Mouse (Mus musculus) T-helper 2 cell (primary cell): ENCODE measurements at regions not wholly inside any gene's neighbourhood (a gene's known extent, or its start where the extent isn't known, plus 50 kb on each side); places are given as distances from the start of the nearest gene placed in this dataset.

Source experiments
- in situ Hi-C: fragments of 300-600 bp; cut with MboI, MseI; formaldehyde crosslinking; loops from one replicate; pipeline ENCODE4 v1.15.1; 2025; ENCODE audit warnings: high pct_unique_total_duplicates

DNA sequence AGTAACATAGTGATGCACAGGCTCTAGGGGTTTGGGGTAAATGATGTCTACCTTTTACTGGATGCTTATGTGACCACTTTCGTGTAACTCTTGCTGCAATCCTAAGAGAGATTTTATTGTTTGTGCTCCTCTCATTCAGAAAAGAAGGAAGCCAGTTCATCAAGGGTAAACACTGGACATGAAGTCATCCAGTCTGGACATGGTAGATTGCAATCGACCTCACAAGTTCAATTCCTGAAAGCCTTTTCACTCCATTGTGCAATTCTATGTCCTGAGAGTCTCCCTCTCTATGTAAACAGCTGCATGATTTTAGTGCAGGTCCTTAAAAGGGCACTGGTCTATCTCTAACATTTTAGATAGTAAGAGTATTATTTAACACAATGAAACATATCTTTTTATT is 73.5 kb upstream of the Gm16223 start:
- in situ Hi-C loops = no loop called here

DNA sequence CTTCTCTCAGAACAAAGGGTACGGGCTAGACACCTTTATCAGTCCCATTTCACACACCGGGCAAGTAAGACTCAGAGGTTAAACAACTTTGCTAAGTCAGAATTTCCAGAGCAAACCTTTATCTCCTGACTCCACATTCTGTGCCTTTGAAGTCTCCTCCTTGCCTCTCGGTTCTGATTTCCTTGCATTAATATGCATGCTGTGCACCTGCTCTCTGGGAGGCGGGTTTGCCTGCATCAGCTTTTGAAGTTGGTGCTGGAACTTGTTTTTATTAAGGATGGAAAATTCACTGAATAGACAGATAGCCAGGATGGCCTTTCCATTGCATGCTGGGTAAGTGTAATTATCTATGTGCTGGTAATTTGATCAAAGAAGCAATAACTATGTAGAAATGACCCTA is 84.2 kb upstream of the Gm16223 start:
- in situ Hi-C loops = no loop called here

DNA sequence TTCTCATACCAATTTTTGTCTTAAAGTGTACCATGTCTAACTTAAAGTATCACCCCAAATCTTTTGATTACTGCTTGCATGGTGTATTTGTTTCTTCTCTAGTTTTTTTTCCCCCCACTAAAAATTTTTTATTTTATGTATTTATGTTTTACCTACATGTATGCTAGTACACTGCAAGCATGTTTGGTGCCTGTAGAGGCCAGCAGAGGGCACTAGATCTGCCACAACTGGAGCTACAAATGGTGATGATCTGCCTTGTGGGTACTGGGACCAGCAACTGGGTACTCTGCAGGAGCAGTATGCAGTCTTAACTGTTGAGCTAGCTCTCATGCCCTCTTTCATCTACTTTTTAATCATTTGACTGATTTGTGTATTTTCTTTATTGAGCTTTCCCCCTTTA is 92.2 kb upstream of the Gm16223 start:
- in situ Hi-C loops = no loop called here

DNA sequence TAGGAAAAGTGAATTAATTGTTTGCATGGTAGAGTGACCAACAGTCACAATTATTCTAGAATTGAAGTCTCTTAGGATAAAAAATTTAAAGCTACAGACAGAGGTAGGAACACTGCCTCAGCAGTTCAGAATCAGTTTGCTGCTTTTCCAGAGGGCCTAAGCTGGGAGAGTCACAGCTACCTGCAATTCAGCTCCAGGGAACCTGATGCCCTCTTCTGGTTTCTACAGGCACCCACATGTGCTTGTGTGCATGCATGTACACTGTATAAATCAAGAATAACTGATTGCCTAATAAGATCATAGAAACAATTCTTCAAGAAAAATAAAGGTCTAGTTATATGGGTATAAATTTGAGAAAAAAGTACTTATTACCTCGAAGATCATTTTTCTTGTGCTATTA is 96.6 kb upstream of the Gm16223 start:
- in situ Hi-C loops = no loop called here

DNA sequence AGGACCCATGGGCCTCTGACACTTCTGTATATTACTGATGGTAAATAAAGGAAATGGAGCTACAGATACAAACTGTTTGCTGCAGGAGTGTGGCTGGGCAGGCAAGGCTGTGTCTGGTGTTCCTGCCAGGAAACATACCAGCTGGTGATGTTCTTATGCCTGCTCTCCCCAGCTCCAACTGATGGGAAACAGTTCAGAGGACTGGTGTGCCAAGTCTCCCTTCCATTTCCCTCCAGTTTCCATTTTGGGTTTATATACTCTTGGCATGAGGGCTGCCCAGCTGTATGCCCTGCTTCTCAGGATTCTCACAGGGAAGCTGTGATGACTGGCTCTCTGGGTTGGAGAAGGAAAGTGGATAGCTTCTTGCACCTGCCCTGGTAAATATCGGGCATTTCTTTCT is 100.8 kb upstream of the Gm16223 start:
- in situ Hi-C loops = no loop called here

DNA sequence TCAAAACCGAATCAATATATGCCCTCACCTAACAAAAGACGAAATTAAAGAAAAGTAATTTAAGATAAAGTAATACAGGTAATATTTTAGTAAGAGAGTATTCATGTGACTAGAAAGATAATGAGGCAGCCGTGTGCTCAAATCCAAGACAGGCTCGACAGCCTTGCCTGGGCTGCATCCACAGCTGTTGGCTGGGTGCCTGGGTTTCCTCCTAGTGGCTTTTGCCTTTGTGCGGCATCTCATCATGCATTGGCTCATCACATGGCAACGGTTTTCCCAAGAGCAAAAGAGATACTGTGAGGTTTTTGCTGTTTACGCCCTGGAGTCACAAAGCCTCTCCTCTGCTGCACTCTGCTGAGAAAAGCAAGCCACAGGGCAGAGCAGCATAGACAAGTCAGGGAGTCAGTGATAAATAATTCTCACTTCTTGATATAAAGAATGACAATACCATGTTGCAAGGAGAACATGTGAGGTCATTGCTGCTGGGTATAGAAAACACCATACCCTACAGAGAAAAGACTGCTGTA is 103.1 kb upstream of the Bod1l start:
- in situ Hi-C loops = no loop called here

DNA sequence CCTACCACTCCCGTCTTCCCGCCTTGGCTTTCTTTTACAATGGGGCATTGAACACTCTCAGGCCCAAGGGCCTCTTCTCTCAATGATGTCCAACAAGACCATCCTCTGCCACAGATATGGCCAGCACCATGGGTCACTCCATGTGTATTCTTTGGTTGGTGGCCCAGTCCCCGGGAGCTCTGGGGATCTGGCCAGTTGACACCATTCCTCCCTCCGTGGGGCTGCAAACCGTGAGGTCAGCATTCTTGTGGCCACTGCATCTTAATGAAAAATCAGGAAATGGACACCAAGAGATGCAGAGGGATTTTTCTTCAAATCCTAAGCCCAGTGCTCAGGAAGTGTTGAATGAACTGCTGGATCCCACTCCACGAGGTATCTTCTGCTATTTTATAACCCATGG is 99.3 kb upstream of the Bod1l start:
- in situ Hi-C loops = no loop called here

DNA sequence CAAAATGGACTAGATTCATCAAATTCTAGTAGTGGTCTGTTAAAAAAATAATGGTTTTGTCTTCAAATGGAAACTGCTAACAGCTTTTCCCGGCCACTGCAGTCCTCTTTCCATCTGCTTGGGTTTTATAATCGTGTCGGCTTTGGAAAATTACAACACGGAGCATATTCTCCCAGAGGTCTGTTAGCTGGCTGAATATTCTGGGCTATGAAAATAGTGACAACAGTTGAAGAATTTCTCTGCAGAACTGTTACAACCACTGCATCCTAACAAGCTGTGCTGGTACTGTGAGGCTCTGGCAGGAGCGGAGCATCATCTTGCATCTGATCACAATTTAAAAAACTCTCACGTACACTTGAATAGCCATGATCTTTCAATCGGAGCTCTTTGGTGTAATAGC is 98.0 kb upstream of the Bod1l start:
- in situ Hi-C loops = no loop called here

DNA sequence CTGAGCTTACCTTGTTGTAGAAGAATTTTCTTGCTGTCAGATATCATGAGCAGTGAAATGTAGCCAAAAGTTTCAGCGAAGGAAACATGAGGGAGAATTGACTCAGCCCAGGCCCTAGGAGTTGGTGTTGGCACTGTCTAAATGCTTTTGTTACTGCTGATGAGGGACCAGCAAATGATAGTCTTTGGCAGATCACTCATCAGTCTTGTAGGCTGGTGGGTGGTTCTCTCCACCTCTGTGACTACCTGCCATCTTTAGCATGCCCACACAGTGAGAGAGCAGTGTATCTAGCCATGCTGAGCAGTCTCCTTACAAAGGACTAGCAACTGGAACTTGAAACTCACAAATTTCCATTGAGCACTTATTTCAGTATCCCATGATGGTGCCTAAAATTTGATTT is 97.1 kb upstream of the Bod1l start:
- in situ Hi-C loops = no loop called here

DNA sequence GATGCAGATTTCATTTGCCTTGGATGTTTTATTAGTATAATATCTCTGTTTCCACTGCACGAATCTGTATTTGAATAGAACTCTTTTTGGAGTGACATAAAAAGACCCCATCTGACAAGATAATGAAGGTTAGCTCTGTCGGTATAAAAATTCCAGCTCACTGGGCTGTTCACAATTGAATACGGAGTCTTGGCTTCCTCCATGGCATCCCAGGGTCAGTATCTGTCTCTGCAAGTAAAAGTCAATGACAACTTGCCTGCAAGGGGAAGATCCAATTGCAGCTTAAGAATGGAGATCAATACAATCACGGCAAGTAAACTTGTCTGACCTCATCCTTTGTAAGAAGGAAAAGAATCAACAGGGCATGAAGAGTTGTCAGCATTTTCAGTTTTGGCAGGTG is 95.6 kb upstream of the Bod1l start:
- in situ Hi-C loops = no loop called here

DNA sequence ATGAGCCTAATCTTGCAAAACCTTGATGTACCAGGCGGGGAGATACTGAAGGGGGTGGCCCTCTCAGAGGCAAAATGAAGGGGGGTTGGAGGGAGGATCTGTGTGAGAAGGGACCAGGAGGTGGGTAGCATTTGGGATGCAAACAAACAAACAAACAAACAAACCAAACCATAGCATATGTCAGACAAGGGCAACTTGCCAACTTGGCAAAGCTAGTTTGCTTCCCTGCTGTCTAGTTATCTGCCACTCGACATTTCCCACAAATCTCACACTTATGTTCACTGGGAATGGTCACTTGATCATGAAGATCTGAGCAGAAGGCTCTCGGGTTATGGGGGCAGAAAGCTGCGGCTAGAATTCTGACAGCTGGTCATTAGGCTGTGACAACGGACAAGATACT is 65.9 kb upstream of the Bod1l start:
- in situ Hi-C loops = no loop called here

DNA sequence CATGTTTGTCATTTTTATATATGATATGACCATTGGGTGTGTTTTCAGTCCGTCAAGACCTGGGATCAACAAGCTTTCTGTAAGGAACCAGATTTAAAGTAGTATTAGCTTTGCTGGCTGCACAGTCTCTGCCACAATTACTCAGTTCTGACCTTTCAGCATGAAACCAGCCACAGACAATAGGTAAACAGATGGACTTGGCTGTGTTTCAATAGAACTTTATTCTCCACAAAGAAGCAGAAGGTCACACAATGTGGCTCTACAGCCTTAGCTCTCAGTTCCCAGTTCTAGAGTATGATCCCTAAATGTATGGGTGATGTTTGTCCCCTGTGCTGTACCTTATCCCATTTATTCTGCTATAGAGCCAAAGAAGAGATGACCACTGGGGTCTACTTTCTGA is 63.6 kb upstream of the Bod1l start:
- in situ Hi-C loops = no loop called here

DNA sequence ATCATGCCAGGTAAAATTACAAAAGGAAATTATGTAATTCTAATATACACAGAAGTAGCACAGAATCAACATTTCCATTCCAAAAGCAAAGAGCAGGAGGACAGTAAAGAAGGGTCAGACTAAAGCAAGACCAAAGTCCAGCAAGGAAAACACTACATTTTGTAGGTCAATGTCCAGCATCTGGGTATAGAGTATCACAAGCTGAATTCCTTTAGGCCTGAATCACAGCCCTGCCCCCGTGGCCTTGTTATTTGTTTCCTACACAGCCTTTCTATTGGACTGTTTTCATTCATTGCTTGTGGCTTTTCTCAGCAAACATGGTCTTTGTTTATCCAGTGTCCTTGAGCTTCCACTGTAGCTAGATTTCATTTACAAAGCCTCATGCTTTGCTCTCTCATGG is 60.4 kb upstream of the Bod1l start:
- in situ Hi-C loops = no loop called here

DNA sequence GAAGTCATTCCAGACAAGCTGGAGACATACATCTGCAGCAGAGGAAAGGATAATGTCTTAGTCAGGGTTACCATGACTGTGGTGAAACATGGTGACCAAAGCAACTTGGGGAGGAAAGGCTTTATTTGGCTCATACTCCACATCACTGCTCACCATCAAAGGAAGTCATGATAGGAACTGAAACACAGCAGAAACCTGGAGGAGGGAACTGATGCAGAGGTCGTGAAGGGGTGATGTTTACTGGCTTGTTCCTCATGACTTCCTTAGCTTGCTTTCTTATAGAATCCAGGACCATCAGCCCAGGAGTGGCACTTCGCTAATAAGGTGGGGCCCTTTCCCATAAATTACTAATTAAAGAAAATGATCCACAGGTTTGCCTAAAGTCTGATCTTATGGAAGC is 55.1 kb upstream of the Bod1l start:
- in situ Hi-C loops = loop anchor here (25.0 kb wide), 1 partner anchor 1488 kb away; no protein-coding TSS in a partner anchor

DNA sequence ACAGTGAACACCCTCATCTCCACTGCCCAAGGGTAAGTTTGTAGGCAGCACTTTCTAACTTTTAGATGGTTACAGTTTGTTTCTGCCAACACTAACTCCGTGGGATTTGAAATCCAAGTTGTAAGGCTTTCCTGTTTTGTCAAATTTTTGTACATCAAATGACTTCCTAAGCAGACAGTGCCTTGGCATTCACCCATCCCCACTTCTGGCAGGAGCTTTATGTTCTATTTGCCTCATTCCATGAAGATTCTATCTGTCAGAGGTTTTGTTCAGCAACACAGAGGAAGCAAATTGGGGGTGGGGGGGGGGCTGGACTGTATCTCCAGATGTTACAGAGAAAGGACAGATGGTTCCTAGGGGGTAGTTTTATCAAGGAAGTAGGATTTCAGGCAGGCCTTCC is 54.6 kb upstream of the Bod1l start:
- in situ Hi-C loops = loop anchor here (25.0 kb wide), 1 partner anchor 1489 kb away; no protein-coding TSS in a partner anchor
